Mouse (Mus musculus) lung, postnatal 14 days (tissue): ENCODE results near the gene Krtap28-13.

ENCODE experiments used
- DNase-seq: peaks from one replicate; pipeline ENCODE4 v3.0.0; 2021

The Krtap28-13 gene

GRCm38 (mm10) chr1:83060643-83061042 lies at the start of gene Krtap28-13:
Gene Krtap28-13, plus strand, starts transcription at chr1:83060930.
- DNase-seq: no peak

- no peak for DNase-seq
Observed at GRCm38 (mm10) chr1:83014477-83014876, 46.3 kb upstream of the Krtap28-13 start.

- DNase-seq: no peak
Observed at GRCm38 (mm10) chr1:83015329-83015879, 45.3 kb upstream of the Krtap28-13 start.

- no peak for DNase-seq
Observed at GRCm38 (mm10) chr1:83016556-83016955, 44.2 kb upstream of the Krtap28-13 start.

GRCm38 (mm10) chr1:83031950-83032349 lies 28.8 kb upstream of the Krtap28-13 start:
- DNase-seq: no peak

- no peak for DNase-seq
Observed at GRCm38 (mm10) chr1:83032508-83032907, 28.2 kb upstream of the Krtap28-13 start.

GRCm38 (mm10) chr1:83034509-83034908 lies 26.2 kb upstream of the Krtap28-13 start:
- DNase-seq: no peak

- DNase-seq: no peak
Observed at GRCm38 (mm10) chr1:83036892-83037667, 23.6 kb upstream of the Krtap28-13 start.

GRCm38 (mm10) chr1:83038109-83038672 lies 22.5 kb upstream of the Krtap28-13 start, which contains the start of gene Slc19a3:
Gene Slc19a3, minus strand, starts transcription at chr1:83038448.
- DNase-seq: peak; percentile 32

- DNase-seq: no peak
Observed at GRCm38 (mm10) chr1:83039080-83039479, 21.6 kb upstream of the Krtap28-13 start.

- no peak for DNase-seq
Observed at GRCm38 (mm10) chr1:83042380-83042779, 18.4 kb upstream of the Krtap28-13 start, which contains the start of gene Krtap28-10. Gene Krtap28-10, minus strand, starts transcription at chr1:83042480.

GRCm38 (mm10) chr1:83044882-83045427 lies 15.8 kb upstream of the Krtap28-13 start, which contains the start of gene Gm47969:
Gene Gm47969, plus strand, starts transcription at chr1:83044932.
- DNase-seq: no peak

- DNase-seq: no peak
Observed at GRCm38 (mm10) chr1:83058481-83058880, 2.2 kb upstream of the Krtap28-13 start.

GRCm38 (mm10) chr1:83059278-83059677 lies 1.5 kb upstream of the Krtap28-13 start, which contains the start of gene A030005K14Rik:
Gene A030005K14Rik, minus strand, starts transcription at chr1:83059378.
- no peak for DNase-seq

GRCm38 (mm10) chr1:83064851-83065250 lies 4.1 kb downstream of the Krtap28-13 start:
- peak; percentile 31 for DNase-seq

GRCm38 (mm10) chr1:83066577-83066976 lies 5.8 kb downstream of the Krtap28-13 start:
- no peak for DNase-seq

- DNase-seq: no peak
Observed at GRCm38 (mm10) chr1:83067205-83067604, 6.5 kb downstream of the Krtap28-13 start.

- DNase-seq: no peak
Observed at GRCm38 (mm10) chr1:83075526-83076189, 14.9 kb downstream of the Krtap28-13 start.

- DNase-seq: peak; percentile 35
Observed at GRCm38 (mm10) chr1:83076190-83076917, 15.6 kb downstream of the Krtap28-13 start.

- no peak for DNase-seq
Observed at GRCm38 (mm10) chr1:83077016-83077415, 16.3 kb downstream of the Krtap28-13 start.

GRCm38 (mm10) chr1:83084790-83085189 lies 24.1 kb downstream of the Krtap28-13 start:
- DNase-seq: no peak

GRCm38 (mm10) chr1:83091268-83091667 lies 30.5 kb downstream of the Krtap28-13 start:
- no peak for DNase-seq
